Mouse (Mus musculus) limb, embryonic 14.5 days (tissue): Measurements from ENCODE around the gene Zfp536. TPM values are rescaled to one million over a fixed set of nuclear protein-coding genes. Genes with fewer than 3 reads are reported as not detected.

Source experiments
- ATAC-seq: fragments of 200-750 bp; cut with Nextera tagmentation; 2 replicates; pipeline ENCODE4 v1.8.0; 2017; ENCODE audit warnings: low read depth, moderate number of reproducible peaks, moderate TSS enrichment; ENCODE audit not compliant: low FRiP score
- DNase-seq: peaks from one replicate; pipeline ENCODE4 v3.0.0-alpha.2; 2015; ENCODE audit warnings: low spot score
- H3K27ac ChIP-seq: fragments of 300-500 bp; sonication (generic); replicated peaks from 2 replicates; pipeline ENCODE4 v1.5.1; 2014; ENCODE audit warnings: low read depth, mild to moderate bottlenecking, low read length, moderate library complexity, mixed read lengths
- H3K27me3 ChIP-seq: fragments of 300-500 bp; sonication (generic); 2 replicates; pipeline ENCODE4 v1.6.1; 2014; ENCODE audit warnings: low read length, mixed read lengths; ENCODE audit not compliant: control insufficient read depth, insufficient read depth
- H3K36me3 ChIP-seq: fragments of 300-500 bp; sonication (generic); 2 replicates; pipeline ENCODE4 v1.6.1; 2014; ENCODE audit warnings: mild to moderate bottlenecking, low read length, moderate library complexity, mixed read lengths; ENCODE audit not compliant: control insufficient read depth, insufficient read depth
- H3K4me1 ChIP-seq: fragments of 300-500 bp; sonication (generic); 2 replicates; pipeline ENCODE4 v1.6.1; 2014; ENCODE audit warnings: antibody characterized with exemption, low read length, mixed read lengths; ENCODE audit not compliant: control insufficient read depth, insufficient read depth
- H3K4me2 ChIP-seq: fragments of 300-500 bp; sonication (generic); replicated peaks from 2 replicates; pipeline ENCODE4 v1.6.1; 2014; ENCODE audit warnings: low read depth, mild to moderate bottlenecking, low read length, moderate library complexity; ENCODE audit not compliant: severe bottlenecking
- H3K4me3 ChIP-seq: fragments of 300-500 bp; sonication (generic); replicated peaks from 2 replicates; pipeline ENCODE4 v1.5.1; 2014; ENCODE audit warnings: low read length
- H3K9ac ChIP-seq: fragments of 300-500 bp; sonication (generic); 2 replicates; pipeline ENCODE4 v1.6.1; 2014; ENCODE audit warnings: mild to moderate bottlenecking, low read depth, low read length, moderate library complexity; ENCODE audit not compliant: severe bottlenecking
- H3K9me3 ChIP-seq: fragments of 300-500 bp; sonication (generic); 2 replicates; pipeline ENCODE4 v1.6.1; 2016; ENCODE audit warnings: low read length; ENCODE audit not compliant: control insufficient read depth
- POLR2A ChIP-seq: fragments of 200-500 bp; IDR thresholded peaks from 2 replicates; pipeline ENCODE4 v1.8.0; 2012; ENCODE audit warnings: inconsistent platforms, mild to moderate bottlenecking, moderate library complexity, borderline replicate concordance; ENCODE audit not compliant: insufficient read depth, insufficient read length; ENCODE audit errors: extremely low read depth
- WGBS: fragments of 180-500 bp; shearing (Covaris S2); extraction: QIAGEN DNeasy Blood & Tissue Kit; methylation state at CpG from one replicate; pipeline ENCODE4 v1.1.7; 2014; 5-methylcytosine and 5-hydroxymethylcytosine counted together
- polyA plus RNA-seq, 2 experiments: library from polyadenylated mRNA; depleted of rRNA in 1 of 2; stranded (reverse) in 1 of 2; unstranded in 1 of 2; fragments of >200 nt; fragmentation: Nextera tagmentation in 1 of 2; extraction: Ambion mirVana in 1 of 2; gene quantifications; 2 replicates each; pipeline versions ENCODE4 v1.2.1 to v1.2.3; 2012 to 2014

The Zfp536 gene
- polyA plus RNA-seq, 2 experiments, result 3.8 to 6.5 TPM

DNA sequence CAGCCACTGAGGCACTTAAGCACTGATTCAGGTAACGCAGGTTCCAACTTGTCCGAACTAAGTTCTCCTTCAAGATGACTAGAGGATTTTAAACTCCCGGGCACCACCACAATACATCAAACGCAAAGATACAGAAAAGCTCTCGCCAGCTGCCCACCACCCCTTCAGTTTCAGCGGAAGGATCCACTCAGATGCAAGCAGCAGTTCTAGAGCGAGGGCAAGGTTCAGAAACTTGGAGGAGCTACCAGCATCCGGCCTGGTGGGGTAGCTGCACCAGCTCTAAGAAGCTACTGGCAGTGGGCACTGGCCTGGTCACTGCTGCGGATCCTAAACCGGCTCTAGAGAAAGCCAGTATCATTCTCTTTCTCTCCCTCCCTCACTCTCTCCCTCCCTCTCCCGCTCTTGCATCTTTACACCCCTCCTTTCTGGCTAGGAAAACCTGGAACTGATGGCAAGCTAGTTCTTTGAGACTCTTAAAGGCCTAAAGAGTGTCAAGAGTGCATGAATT lies 1.1 kb upstream of the Zfp536 start:
- Histone ChIP-seq H3K9me3 (no peaks in the 10 kb centered on the region), H3K4me2 (no peak overlapping the region), H3K9ac (no peak overlapping the region), H3K27ac (no peak overlapping the region), H3K27me3 (peaks cover 49% of the 10 kb centered on the region), H3K4me1 (0 out of 2 replicates have a peak, but pooled peaks cover 6% of the 10 kb centered on the region), H3K36me3 (no peaks in the 10 kb centered on the region), H3K4me3 (no peak overlapping the region)
- DNase-seq, result no peak
- ATAC-seq, result no peak
- WGBS, result 25% methylated on average over 11 of the region's 11 CpGs
- TF ChIP-seq POLR2A, result no peak

DNA sequence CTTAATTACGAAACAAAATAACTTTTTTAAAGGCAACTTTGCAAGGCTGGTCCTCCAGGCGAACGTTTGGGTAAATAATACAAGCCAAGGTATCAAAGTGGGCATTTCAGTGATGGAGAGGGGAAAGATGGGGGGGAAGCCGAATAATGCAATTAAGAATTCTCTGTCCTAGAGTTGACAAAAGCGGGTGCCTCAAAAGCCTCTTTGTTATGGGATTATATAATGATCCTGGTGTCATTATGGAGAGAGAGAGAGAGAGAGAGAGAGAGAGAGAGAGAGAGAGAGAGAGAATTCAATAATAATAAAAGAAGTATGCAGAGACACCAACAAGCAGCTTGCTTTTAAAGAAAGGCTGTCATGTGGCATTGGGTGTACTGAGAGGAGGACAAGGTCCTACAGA lies 465 bp upstream of the Zfp536 start:
- Histone ChIP-seq H3K9me3 (no peaks in the 10 kb centered on the region), H3K36me3 (no peaks in the 10 kb centered on the region), H3K4me1 (0 out of 2 replicates have a peak, but pooled peaks cover 6% of the 10 kb centered on the region), H3K4me3 (no peak overlapping the region), H3K9ac (no peak overlapping the region), H3K27ac (no peak overlapping the region), H3K27me3 (peaks cover 55% of the 10 kb centered on the region), H3K4me2 (peak overlapping the region; percentile 98; the same call in 1 of the 2 replicates)
- ATAC-seq, result no peak
- TF ChIP-seq POLR2A, result no peak
- 18% methylated on average over 5 of the region's 5 CpGs for WGBS
- no peak for DNase-seq

- no peak for TF ChIP-seq POLR2A
- DNase-seq (peak; percentile 17), ATAC-seq (no peak)
- WGBS, result 1% methylated on average over 38 of the region's 46 CpGs
- no peaks in the 10 kb centered on the region for H3K36me3 ChIP-seq
- no peaks in the 10 kb centered on the region for H3K9me3 ChIP-seq
- peak overlapping the region; percentile 52 for H3K4me3 ChIP-seq
- H3K4me1 ChIP-seq, result 0 out of 2 replicates have a peak, but pooled peaks cover 6% of the 10 kb centered on the region
- peak overlapping the region; percentile 98 for H3K4me2 ChIP-seq
- H3K9ac ChIP-seq, result peak overlapping the region; percentile 66
- H3K27me3 ChIP-seq, result peaks cover 66% of the 10 kb centered on the region
- no peak overlapping the region for H3K27ac ChIP-seq
Measured at GRCm38 (mm10) chr7:37772376-37773311, 797 bp downstream of the Zfp536 start.

DNA sequence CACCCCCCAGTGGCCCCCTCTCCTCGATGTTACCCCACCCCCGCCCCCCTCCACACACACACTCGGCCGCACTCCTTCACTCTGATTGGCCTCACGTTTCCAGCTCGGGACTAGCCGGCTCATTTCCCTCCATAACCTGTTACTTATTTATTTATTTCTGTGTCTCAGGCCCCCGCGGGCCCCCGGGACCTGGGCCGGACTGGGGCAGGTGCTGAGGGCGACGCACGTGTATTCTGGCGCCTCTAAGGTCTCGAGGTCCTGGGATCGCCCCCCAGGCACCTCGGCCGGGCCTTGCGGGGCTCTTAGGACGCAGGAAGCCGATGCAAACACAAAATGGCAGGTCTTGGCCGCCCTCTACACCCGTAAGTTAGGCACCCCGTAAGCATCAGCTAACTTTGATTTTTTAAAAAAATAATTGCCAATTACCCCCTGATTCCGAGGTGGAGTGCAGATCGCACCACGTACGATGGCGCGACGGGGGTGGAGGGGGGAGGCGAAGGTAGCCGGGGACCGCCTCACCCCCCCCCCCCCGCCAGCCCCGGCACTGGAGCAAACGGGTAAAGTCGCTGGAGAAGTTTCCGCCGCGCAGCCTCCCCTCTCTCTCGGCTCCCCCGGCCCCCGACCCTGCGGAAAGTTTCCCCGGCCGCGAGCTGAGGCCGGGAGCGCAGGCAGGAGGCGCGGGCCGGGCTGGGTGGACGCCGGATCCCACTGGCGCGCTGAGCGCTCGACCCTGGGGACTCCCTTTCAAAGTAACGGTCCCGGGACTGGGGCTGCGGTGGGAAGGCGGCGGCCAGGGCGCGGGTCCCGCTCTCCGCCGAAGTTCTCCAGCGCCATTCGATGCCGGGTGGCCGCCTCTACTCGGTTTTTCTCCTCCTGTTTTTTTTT lies 1.7 kb downstream of the Zfp536 start:
- WGBS, result under 1% methylated on average over 57 of the region's 75 CpGs
- Histone ChIP-seq H3K27ac (no peak overlapping the region), H3K9me3 (no peaks in the 10 kb centered on the region), H3K36me3 (no peaks in the 10 kb centered on the region), H3K4me2 (peak overlapping the region; percentile 98), H3K9ac (peak overlapping the region; percentile 66), H3K27me3 (peaks cover 72% of the 10 kb centered on the region), H3K4me3 (peak overlapping the region; percentile 52), H3K4me1 (0 out of 2 replicates have a peak, but pooled peaks cover 6% of the 10 kb centered on the region)
- DNase-seq, result peak; percentile 63
- peak; percentile 32 for ATAC-seq
- no peak for TF ChIP-seq POLR2A
